Comparison of ENCODE assay signal across 12 mouse cellular contexts in the genomic region with DNA sequence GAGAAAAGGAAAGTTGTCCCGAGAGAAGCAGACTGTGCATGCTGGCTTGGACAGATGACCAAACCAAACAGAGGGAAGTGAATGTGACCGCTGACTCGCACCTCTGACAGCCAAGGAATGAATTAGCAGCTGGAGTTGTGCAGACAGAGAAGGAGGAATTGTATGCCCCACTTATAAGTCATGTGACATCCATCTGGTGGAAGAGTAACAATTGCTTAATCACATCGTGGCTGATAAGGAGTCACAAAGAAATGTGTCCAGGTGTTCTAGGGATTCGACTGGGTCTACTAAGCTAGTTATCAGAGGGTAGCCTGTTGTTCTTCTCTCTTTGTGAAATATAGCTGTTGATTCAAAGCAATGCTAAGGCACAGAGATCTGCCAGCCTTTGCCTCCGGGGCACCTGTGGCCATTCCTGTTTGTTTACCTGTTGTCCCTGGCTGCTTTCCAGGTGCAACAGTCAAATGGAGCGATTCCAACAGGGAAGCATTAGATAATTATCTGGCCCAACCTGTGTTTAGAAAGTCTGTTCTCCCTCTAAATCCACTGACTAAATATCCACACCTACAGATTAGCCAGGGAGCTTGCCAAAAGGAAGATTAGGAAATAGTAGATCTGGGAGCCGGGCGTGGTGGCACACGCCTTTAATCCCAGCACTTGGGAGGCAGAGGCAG.
DNase-seq lines count a peak whose midpoint lies in the region; ATAC-seq lines count a peak whose summit lies in the region.
"Had no signal": no experiment of that assay in that cellular context is flagged by ENCODE, and none has a peak within 500 bp of the region (broad histone marks: within the 10 kb centered on the region; RNA-seq: fewer than 3 reads in every experiment).

No protein-coding gene starts in this region.

- H3K36me3 ChIP-seq in limb, embryonic 15.5 days = no peaks in the 10 kb centered on the region
- H3K36me3 ChIP-seq in limb, embryonic 10.5 days = no peaks in the 10 kb centered on the region
- no peaks in the 10 kb centered on the region for H3K36me3 ChIP-seq in hindbrain, embryonic 11.5 days (ENCODE audit: control insufficient read depth, insufficient read depth, low read length)
- H3K36me3 ChIP-seq: hindbrain, embryonic 12.5 days; limb, embryonic 13.5 days had no signal

- H3K27me3 ChIP-seq in limb, embryonic 15.5 days = no peaks in the 10 kb centered on the region
- no peaks in the 10 kb centered on the region for H3K27me3 ChIP-seq in limb, embryonic 10.5 days (ENCODE audit: low read depth, poor library complexity, severe bottlenecking)
- H3K27me3 ChIP-seq in hindbrain, embryonic 11.5 days (ENCODE audit: control insufficient read depth, insufficient read depth, low read length) = no peaks in the 10 kb centered on the region
- H3K27me3 ChIP-seq: hindbrain, embryonic 12.5 days; limb, embryonic 13.5 days had no signal

- H3K4me1 ChIP-seq in limb, embryonic 15.5 days = peaks cover 14% of the 10 kb centered on the region
- H3K4me1 ChIP-seq in limb, embryonic 10.5 days = peaks cover 21% of the 10 kb centered on the region
- H3K4me1 ChIP-seq in hindbrain, embryonic 11.5 days (replicated peaks; ENCODE audit: control insufficient read depth, insufficient read depth, low read length) = no peaks in the 10 kb centered on the region

- H3K9me3 ChIP-seq in limb, embryonic 15.5 days = no peaks in the 10 kb centered on the region
- H3K9me3 ChIP-seq in limb, embryonic 10.5 days (replicated peaks) = no peaks in the 10 kb centered on the region
- no peaks in the 10 kb centered on the region for H3K9me3 ChIP-seq in hindbrain, embryonic 11.5 days (ENCODE audit: control insufficient read depth, low read length)
- H3K9me3 ChIP-seq: hindbrain, embryonic 12.5 days; limb, embryonic 13.5 days had no signal

- H3K9ac ChIP-seq in limb, embryonic 15.5 days = no peak overlapping the region
- no peak overlapping the region for H3K9ac ChIP-seq in hindbrain, embryonic 11.5 days (ENCODE audit: low read depth, low read length)
- H3K9ac ChIP-seq: hindbrain, embryonic 12.5 days; limb, embryonic 13.5 days had no signal

- H3K4me3 ChIP-seq in limb, embryonic 15.5 days = no peak overlapping the region
- H3K4me3 ChIP-seq in limb, embryonic 10.5 days = no peak overlapping the region
- no peak overlapping the region for H3K4me3 ChIP-seq in hindbrain, embryonic 11.5 days (ENCODE audit: low read depth, low read length)
- H3K4me3 ChIP-seq: hindbrain, embryonic 12.5 days; limb, embryonic 13.5 days had no signal

- H3K4me2 ChIP-seq in limb, embryonic 15.5 days = no peak overlapping the region
- no peak overlapping the region for H3K4me2 ChIP-seq in hindbrain, embryonic 11.5 days (replicated peaks; ENCODE audit: low read depth, low read length)
- H3K4me2 ChIP-seq: heart, embryonic 11.5 days; hindbrain, embryonic 12.5 days; limb, embryonic 13.5 days had no signal

- WGBS in limb, embryonic 15.5 days = 83% methylated on average over 10 of the region's 10 CpGs
- WGBS in limb, embryonic 10.5 days = 90% methylated on average over 10 of the region's 10 CpGs
- WGBS in hindbrain, embryonic 11.5 days = 85% methylated on average over 10 of the region's 10 CpGs

- peak overlapping the region; percentile 68; the same call in 1 of the 2 replicates for H3K27ac ChIP-seq in limb, embryonic 15.5 days
- no peak overlapping the region for H3K27ac ChIP-seq in limb, embryonic 10.5 days
- H3K27ac ChIP-seq in hindbrain, embryonic 11.5 days (ENCODE audit: low read depth, low read length) = no peak overlapping the region
- H3K27ac ChIP-seq: hindbrain, embryonic 12.5 days; limb, embryonic 13.5 days had no signal

- no peak for DNase-seq in limb, embryonic 10.5 days (ENCODE audit: low spot score)
- DNase-seq in Muller cell, postnatal 12 days (ENCODE audit: inconsistent ontology term) = peak; percentile 79
- peak; percentile 63 for DNase-seq in cerebellum, adult 9-11 months
- peak; percentile 18 for DNase-seq in kidney, postnatal 10 days
- no peak for DNase-seq in hindbrain, embryonic 11.5 days (ENCODE audit: low spot score)
- DNase-seq in layer of hippocampus, postnatal 36 days = no peak
- DNase-seq: embryo, embryonic 11 days had no signal

- ATAC-seq in limb, embryonic 15.5 days (ENCODE audit: insufficient number of reproducible peaks, low FRiP score, low TSS enrichment, low read depth) = no peak
- no peak for ATAC-seq in inflammation-experienced regulatory T-cells, adult 6 months
- no peak for ATAC-seq in hindbrain, embryonic 11.5 days (ENCODE audit: low FRiP score)

Comparison
In these comparisons a context has a peak if more than half of its experiments do, and no peak if none do; other contexts are left out.
1. DNase-seq: peak in Muller cell, postnatal 12 days (single experiment), cerebellum, adult 9-11 months (single experiment) and kidney, postnatal 10 days (single experiment); none in limb, embryonic 10.5 days (single experiment), hindbrain, embryonic 11.5 days (single experiment) and layer of hippocampus, postnatal 36 days (0 of 2).